Mouse (Mus musculus) mature B cell (primary cell): ENCODE data around the gene Zc3h12c.

ENCODE experiments used
- in situ Hi-C: fragments of 300-500 bp; cut with MboI; formaldehyde crosslinking; loops from 2 replicates; pipeline ENCODE4 v1.14.3; 2019

Gene Zc3h12c

GRCm38 (mm10) chr9:52167863-52168685, at the start of gene Zc3h12c:
Gene Zc3h12c, minus strand, starts transcription at chr9:52168572.
- in situ Hi-C loops, result loop anchor here (10.0 kb wide), 1 partner anchor 107 kb away; no protein-coding TSS in a partner anchor

GRCm38 (mm10) chr9:52217636-52218035, 49.3 kb upstream of the Zc3h12c start:
- in situ Hi-C loops, result no loop called here

- in situ Hi-C loops, result no loop called here
These were observed 46.9 kb upstream of the Zc3h12c start for GRCm38 (mm10) chr9:52215291-52215690.

GRCm38 (mm10) chr9:52212416-52212815, 44.0 kb upstream of the Zc3h12c start:
- in situ Hi-C loops, result no loop called here

- in situ Hi-C loops, result no loop called here
These were observed 40.2 kb upstream of the Zc3h12c start for GRCm38 (mm10) chr9:52208510-52209030.

- in situ Hi-C loops, result no loop called here
These were observed 34.8 kb upstream of the Zc3h12c start for GRCm38 (mm10) chr9:52203189-52203588.

- in situ Hi-C loops, result no loop called here
These were observed 31.9 kb upstream of the Zc3h12c start for GRCm38 (mm10) chr9:52200271-52200670.

- in situ Hi-C loops, result no loop called here
These were observed 27.5 kb upstream of the Zc3h12c start for GRCm38 (mm10) chr9:52195853-52196252.

DNA sequence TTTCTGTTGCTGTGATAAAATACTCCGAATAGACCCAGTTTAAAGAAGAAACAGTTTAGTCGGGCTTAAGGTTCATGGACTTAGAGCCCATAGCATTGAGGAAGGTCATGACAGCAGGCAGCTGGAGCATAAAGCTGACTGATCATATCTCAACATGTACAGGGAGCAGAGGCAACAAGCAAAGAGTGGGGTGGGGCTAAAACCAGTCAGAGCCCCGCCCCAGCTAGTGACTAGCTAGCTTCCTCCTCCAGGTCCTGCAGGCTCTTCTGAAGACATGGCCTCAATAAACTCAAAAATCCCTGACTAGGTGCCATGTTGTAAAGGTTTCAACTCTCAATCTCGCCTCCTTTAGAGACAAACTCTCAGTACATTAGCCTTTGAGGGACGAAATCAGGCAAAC, 25.5 kb upstream of the Zc3h12c start:
- in situ Hi-C loops, result no loop called here

GRCm38 (mm10) chr9:52190907-52191306, 22.5 kb upstream of the Zc3h12c start:
- in situ Hi-C loops, result no loop called here

GRCm38 (mm10) chr9:52188106-52188505, 19.7 kb upstream of the Zc3h12c start:
- in situ Hi-C loops, result no loop called here

DNA sequence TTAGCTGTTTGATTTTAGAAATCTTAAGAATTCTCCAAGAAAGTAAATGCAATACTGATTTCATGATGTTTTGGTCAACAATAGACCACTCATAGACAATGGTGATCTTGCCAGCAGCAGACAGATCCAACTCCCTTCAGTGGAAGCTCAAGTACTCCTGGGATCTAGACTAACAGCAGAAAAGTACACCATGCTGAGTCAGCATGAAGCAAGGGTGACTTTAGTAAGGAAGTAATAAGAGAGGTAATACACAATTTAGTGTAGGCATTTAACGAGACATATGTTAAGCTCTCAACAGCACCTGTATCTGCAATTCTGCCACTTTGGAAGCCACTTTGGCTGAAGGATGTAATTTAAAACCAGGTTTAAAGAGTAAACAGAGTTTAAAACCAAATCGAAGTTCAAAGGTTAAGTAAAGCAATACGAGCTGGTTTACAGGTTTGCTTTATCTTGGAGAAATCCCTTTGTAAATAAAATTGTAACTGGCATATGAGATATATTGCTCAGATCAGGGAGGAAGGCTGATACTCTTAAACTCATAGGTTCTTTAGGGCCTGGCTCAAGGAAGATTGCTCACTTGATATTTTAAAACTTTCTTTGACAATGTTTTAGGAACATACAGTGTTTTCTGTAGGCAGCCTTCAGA, 18.0 kb upstream of the Zc3h12c start:
- in situ Hi-C loops, result no loop called here

DNA sequence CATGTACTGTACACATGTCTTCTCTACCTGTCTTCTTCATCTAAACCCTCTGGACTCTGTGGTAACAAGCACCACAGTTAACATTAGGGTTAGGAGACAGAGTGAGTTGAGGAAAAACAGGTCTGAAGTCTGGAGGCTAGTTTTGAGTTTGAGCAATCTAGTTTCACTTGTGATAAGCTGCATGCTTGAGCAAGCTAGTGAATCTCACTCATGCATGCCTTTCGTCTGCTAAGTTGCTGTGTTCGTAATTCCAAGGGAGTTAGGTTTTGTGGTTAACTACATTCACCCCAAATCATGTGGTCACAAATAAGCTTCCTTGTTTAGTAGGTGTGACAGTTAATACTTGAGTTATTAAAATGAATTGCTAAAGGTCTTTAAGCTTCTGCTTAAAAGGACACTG, 13.0 kb upstream of the Zc3h12c start:
- in situ Hi-C loops, result no loop called here

DNA sequence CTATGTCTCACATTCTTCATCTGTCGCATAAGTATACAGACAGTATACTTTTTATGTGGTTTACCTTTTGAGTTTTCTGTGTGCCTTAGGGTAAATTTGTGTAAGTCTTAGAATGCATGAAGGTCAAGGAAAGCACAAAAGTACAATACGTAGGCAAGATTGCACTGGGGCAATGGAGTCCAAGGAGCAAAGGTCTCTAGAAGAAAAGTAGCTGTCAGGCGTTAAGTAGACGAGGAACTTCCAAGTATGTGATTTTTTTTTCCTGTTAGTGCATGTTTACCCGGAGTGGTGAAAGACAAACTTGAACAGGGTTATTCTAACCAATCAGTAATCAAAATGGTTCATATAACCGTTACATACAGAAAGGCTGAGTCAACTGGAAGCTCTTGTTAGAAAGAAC, 12.5 kb upstream of the Zc3h12c start:
- in situ Hi-C loops, result no loop called here

DNA sequence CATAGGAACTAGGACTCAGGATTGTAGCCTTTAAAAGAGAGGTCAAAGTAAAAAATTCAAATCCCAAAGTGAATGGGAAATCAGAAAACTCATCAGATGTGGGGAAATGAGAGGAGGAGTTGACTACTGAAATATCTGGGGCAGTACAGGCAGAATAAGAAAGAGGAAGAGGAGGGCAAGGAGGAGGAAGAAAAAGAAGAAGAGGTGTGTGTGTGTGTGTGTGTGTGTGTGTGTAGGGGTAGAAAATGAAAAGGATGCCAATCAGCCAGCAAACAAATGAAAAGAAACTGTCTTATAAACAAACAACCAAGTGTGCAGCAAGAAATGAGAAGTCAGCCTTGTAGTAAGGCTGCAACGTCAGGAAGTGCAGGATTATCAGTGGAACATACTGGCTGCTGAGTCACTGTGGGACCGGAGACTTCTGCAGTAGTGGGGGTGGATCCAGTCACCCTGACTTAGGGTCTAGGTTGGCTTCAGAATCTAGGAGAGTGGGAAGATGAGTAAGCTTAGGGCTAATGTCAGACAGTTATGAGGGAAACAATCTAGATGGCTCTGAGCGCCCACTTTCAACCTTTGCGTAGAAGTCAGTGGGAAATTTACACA, 7.0 kb upstream of the Zc3h12c start:
- in situ Hi-C loops, result no loop called here

DNA sequence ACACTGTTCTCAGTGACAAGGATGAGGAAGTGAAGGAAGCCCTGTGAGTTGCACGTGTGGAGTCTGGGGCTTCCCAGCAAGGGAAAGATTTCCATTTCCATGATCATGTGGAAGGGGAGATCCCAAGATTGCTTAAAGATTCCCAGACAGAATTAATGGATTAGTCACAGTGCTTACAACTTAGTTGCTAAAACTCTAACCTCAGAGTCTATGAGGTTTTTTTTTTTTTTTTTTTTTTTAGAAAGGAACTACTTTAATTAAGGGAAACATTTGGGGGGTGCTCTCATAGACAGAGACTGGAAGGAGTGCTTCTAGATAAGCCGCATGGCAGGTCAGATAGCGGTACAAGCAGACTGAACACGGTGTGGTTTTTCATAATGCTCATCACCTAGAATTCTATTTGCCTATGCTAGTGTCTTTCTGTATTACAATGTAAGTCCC, 6.3 kb upstream of the Zc3h12c start:
- in situ Hi-C loops, result no loop called here

- in situ Hi-C loops, result no loop called here
These were observed 5.6 kb upstream of the Zc3h12c start for GRCm38 (mm10) chr9:52173937-52174336.

DNA sequence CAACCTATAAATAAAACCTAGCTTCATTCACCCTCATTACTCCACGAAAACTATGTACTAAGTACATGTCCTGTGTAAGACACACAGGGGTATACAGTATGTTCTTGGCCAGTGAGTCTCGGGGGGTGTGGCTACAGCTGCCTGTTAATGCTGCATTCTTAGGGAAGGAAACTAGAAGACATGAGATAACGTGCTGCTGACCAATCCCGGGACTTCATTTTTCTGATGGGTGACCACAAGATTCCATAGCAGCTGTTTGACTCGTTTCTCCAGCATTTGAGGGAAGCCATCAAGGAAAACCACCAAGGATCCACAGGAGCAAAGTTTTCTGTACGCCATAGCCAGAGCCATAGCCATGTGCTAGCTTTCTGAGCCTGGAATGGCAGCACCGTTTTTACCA, 4.2 kb upstream of the Zc3h12c start:
- in situ Hi-C loops, result no loop called here

DNA sequence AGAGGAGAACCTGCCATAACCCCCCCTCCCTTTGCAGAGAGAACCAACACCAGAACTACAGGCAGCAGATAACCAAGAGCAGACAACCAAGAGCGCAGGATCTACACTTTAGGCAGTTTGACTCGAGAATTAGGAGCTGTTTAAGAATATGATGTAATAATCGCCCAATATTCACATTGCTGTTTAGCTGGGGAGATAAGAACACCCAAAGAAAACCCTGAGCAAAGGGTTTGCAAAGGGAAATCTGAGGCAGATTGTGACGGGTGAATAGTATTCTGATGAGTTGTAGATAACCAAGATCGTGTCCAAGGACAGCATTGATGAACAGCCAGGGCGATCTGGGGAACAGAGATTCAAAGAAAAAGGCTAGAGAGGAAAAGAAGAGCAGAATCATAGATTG, 2.3 kb upstream of the Zc3h12c start:
- in situ Hi-C loops, result no loop called here

GRCm38 (mm10) chr9:52170131-52170530, 1.8 kb upstream of the Zc3h12c start:
- in situ Hi-C loops, result no loop called here

- in situ Hi-C loops, result loop anchor here (10.0 kb wide), 1 partner anchor 106 kb away; no protein-coding TSS in a partner anchor
These were observed 406 bp upstream of the Zc3h12c start for GRCm38 (mm10) chr9:52168686-52169270.

- in situ Hi-C loops, result loop anchor here (10.0 kb wide), 1 partner anchor 107 kb away; no protein-coding TSS in a partner anchor
These were observed 888 bp downstream of the Zc3h12c start for GRCm38 (mm10) chr9:52167506-52167862.
